Comparison of ENCODE assay signal across 8 mouse cellular contexts in the genomic region with DNA sequence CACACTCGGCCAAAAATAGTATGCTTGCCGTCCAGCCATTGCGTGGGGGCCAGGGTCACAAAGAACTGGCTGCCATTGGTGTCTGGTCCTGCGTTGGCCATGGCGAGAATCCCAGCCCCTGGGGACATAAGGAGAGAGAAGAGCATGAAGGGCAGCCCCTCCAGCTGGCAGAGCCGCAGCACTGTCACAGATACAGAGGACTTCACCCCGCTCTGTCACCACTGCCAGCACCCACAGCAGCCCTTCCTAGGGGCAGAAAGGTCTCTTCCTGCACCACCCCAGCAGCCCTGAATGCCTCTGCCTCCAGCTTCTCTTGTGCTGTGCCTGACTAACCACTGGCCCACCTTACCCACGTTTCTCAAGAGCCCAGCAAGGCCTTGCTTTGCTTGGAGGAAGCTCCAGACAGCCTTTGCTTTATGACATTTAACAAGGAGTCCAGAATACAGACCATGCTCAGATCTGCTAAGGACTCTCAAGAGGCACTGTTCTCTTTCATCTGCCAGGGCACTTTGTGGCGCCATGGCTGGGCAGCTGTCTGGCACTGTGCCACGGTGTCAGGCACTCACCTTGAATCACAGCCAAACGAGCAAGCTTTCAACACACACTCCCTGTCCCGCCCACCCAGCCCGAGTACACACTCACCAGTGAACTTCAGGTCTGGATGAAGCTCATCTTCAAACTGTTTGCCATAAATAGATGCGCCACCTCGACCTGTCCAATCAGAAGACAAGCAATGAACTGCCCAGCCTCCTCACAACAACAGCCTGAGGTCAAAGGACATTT. TPM values are rescaled to one million over a fixed set of nuclear protein-coding genes. Genes with fewer than 3 reads are reported as not detected.
A peak's percentile ranks its signal among the peaks of the same experiment; 100 is the strongest.
DNase-seq lines count a peak whose midpoint lies in the region; ATAC-seq and TF ChIP-seq lines count a peak whose summit lies in the region.

No protein-coding gene starts in this region.

- peaks cover 67% of the 10 kb centered on the region for H3K36me3 ChIP-seq in lung, embryonic 14.5 days (ENCODE audit: insufficient read depth)

- H3K27me3 ChIP-seq in lung, embryonic 14.5 days (ENCODE audit: insufficient read depth, low read length): no peaks in the 10 kb centered on the region

- H3K9me3 ChIP-seq in lung, embryonic 14.5 days (ENCODE audit: low read depth, low read length): no peaks in the 10 kb centered on the region

- 53% methylated on average over 15 of the region's 15 CpGs for WGBS in lung, embryonic 14.5 days

- H3K4me1 ChIP-seq in lung, embryonic 14.5 days (ENCODE audit: insufficient read depth): peaks cover 14% of the 10 kb centered on the region

- no peak for TF ChIP-seq CTCF in lung, embryonic 14.5 days (IDR thresholded peaks at IDR 0.05; ENCODE audit: low read depth)

- no peak overlapping the region for H3K4me3 ChIP-seq in lung, embryonic 14.5 days (ENCODE audit: low read depth, low read length)

- H3K27ac ChIP-seq in lung, embryonic 14.5 days (ENCODE audit: low read depth): peak overlapping the region; percentile 83

- H3K4me2 ChIP-seq in lung, embryonic 14.5 days: no peak overlapping the region

- no peak overlapping the region for H3K9ac ChIP-seq in lung, embryonic 14.5 days

- peak; percentile 33 to 72 for DNase-seq in left cerebral cortex, postnatal 14 days (ENCODE audit: low spot score in 2 of 2)
- no peak for DNase-seq in left cerebral cortex, adult 11 months (ENCODE audit: low spot score)
- DNase-seq in adrenal gland, postnatal 36 days: peak; percentile 93 to 94
- DNase-seq in heart, postnatal 10 days: peak; percentile 91
- peak; percentile 85 for DNase-seq in lung, embryonic 14.5 days
- DNase-seq in thymus, postnatal 14 days: no peak
- DNase-seq in frontal cortex, adult 2 months (ENCODE audit: extremely low spot score in 1 of 2, low spot score in 1 of 2): no peak
- no peak for DNase-seq in retina, postnatal 1 day

- intact Hi-C loops in left cerebral cortex, postnatal 14 days (cut with DNase I): no loop called here
- intact Hi-C loops in heart, postnatal 10 days (cut with DNase I): no loop called here

- ATAC-seq in lung, embryonic 14.5 days (ENCODE audit: insufficient read depth): peak; percentile 62; the same call in 1 of the 2 replicates

RNA-seq across cellular contexts. Expression of a gene that starts 12.2 kb away (rescaled TPM):
- total RNA-seq in left cerebral cortex, postnatal 14 days (2021): 10 to 100 TPM; 17.8 to 17.9 TPM
- total RNA-seq in adrenal gland, postnatal 36 days (2021): 10 to 100 TPM; 20.4 to 25.3 TPM
- total RNA-seq in heart, postnatal 10 days (2021): 10 to 100 TPM; 31.2 to 34.1 TPM
- 158 and 162 TPM in 2 replicates for polyA plus RNA-seq in lung, embryonic 14.5 days (2014; fragmentation: Nextera tagmentation; extraction: Ambion mirVana)
- 21.7 and 23.7 TPM in 2 replicates for polyA plus RNA-seq in frontal cortex, adult 2 months (2012; rRNA removed)

RNA-seq across cellular contexts. Expression of a gene that starts 13.8 kb away (rescaled TPM):
- total RNA-seq in left cerebral cortex, postnatal 14 days (2021): 10 to 100 TPM; 82.0 to 86.5 TPM
- under 1 TPM; 0.17 to 0.76 TPM for total RNA-seq in adrenal gland, postnatal 36 days (2021)
- total RNA-seq in heart, postnatal 10 days (2021): 1 to 10 TPM; 2.7 to 5.7 TPM
- polyA plus RNA-seq in lung, embryonic 14.5 days (2014; fragmentation: Nextera tagmentation; extraction: Ambion mirVana): 6.7 and 6.9 TPM in 2 replicates
- 117 TPM in 2 replicates for polyA plus RNA-seq in frontal cortex, adult 2 months (2012; rRNA removed)

RNA-seq across cellular contexts. Expression of a gene that starts 16.8 kb away (rescaled TPM):
- 100 to 1,000 TPM in 1 of 2 experiments, 10 to 100 TPM in 1; 87.5 to 103 TPM for total RNA-seq in left cerebral cortex, postnatal 14 days (2021)
- total RNA-seq in adrenal gland, postnatal 36 days (2021): 100 to 1,000 TPM; 112 to 130 TPM
- 100 to 1,000 TPM; 193 to 194 TPM for total RNA-seq in heart, postnatal 10 days (2021)
- polyA plus RNA-seq in lung, embryonic 14.5 days (2014; fragmentation: Nextera tagmentation; extraction: Ambion mirVana): 68.9 and 71.1 TPM in 2 replicates
- polyA plus RNA-seq in frontal cortex, adult 2 months (2012; rRNA removed): 79.2 and 84.2 TPM in 2 replicates

Comparison
In these comparisons a context has a peak if more than half of its experiments do, and no peak if none do; other contexts are left out.
1. DNase-seq: peak in left cerebral cortex, postnatal 14 days (2 of 2), adrenal gland, postnatal 36 days (2 of 2), heart, postnatal 10 days (2 of 2) and lung, embryonic 14.5 days (single experiment); none in left cerebral cortex, adult 11 months (single experiment), thymus, postnatal 14 days (single experiment), frontal cortex, adult 2 months (0 of 2) and retina, postnatal 1 day (single experiment).
2. RNA of a gene that starts 13.8 kb away (total RNA-seq): 82.0 to 86.5 TPM in left cerebral cortex, postnatal 14 days; 2.7 to 5.7 TPM in heart, postnatal 10 days and 0.17 to 0.76 TPM in adrenal gland, postnatal 36 days; every median in the first group is over 10 times any median in the second.